Mouse (Mus musculus): ENCODE measurements at regions not wholly inside any gene's neighbourhood (a gene's known extent, or its start where the extent isn't known, plus 50 kb on each side); places are given as distances from the start of the nearest gene placed in this dataset.
A peak's percentile ranks its signal among the peaks of the same experiment; 100 is the strongest.

GRCm38 (mm10) chr11:65535726-65536442 lies 252.2 kb downstream of the Map2k4 start:
- TF ChIP-seq CTCF (IDR thresholded peaks at IDR 0.05; ENCODE audit: low read depth) (no peak), EP300 (IDR thresholded peaks at IDR 0.05; ENCODE audit: low read depth) (no peak)

DNA sequence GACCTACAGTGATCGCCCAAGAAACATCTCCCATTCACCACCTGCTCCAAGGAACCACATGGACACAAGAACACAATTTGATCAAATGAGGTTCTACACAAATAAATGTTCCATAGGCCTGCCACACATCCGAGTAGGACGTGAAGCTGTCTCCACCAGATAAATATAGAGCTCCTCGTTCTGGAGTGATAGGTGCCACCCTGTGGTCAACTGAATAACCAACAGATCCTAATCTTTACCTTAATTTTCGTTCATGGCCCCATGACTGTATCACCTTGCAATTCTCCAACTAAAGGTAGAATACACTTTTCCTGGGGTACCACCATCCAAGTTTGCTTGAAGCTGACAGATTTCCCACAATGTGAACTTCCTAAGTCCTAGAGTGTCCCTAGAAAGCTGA lies 257.4 kb downstream of the Map2k4 start:
- Histone ChIP-seq H3K9me3 (replicated peaks; ENCODE audit: control insufficient read depth, low read length) (no peaks in the 10 kb centered on the region), H3K27ac (ENCODE audit: low read depth) (no peak overlapping the region), H3K27me3 (ENCODE audit: control insufficient read depth, insufficient read depth, low read length) (no peaks in the 10 kb centered on the region), H3K36me3 (replicated peaks; ENCODE audit: control insufficient read depth, insufficient read depth, low read length) (no peaks in the 10 kb centered on the region), H3K4me3 (ENCODE audit: low read depth, low read length) (no peak overlapping the region), H3K9ac (replicated peaks; ENCODE audit: low read depth, low read length) (no peak overlapping the region), H3K4me1 (ENCODE audit: control insufficient read depth, insufficient read depth) (no peaks in the 10 kb centered on the region), H3K4me2 (ENCODE audit: low read depth, low read length) (no peak overlapping the region)
- no peak for DNase-seq (ENCODE audit: low spot score)
- TF ChIP-seq CTCF (IDR thresholded peaks at IDR 0.05; ENCODE audit: low read depth) = peak; percentile 14; the same call in 1 of the 2 replicates
- no peak for TF ChIP-seq EP300 (IDR thresholded peaks at IDR 0.05; ENCODE audit: low read depth)
- 60% methylated on average over 5 of the region's 5 CpGs for WGBS
- no peak for ATAC-seq (ENCODE audit: insufficient read depth, low read depth)

More at GRCm38 (mm10) chr11:65535726-65536442, 252.2 kb downstream of the Map2k4 start:
- no peak overlapping the region for H3K4me3 ChIP-seq (ENCODE audit: low read depth, low read length)
- H3K9ac ChIP-seq (replicated peaks; ENCODE audit: low read depth, low read length) = no peak overlapping the region
- WGBS = 89% methylated on average over 8 of the region's 8 CpGs
- DNase-seq (ENCODE audit: low spot score) = no peak
- H3K4me2 ChIP-seq (ENCODE audit: low read depth, low read length) = no peak overlapping the region
- ATAC-seq (ENCODE audit: insufficient read depth, low read depth) = no peak
- no peak overlapping the region for H3K27ac ChIP-seq (ENCODE audit: low read depth)
- no peaks in the 10 kb centered on the region for H3K4me1 ChIP-seq (ENCODE audit: control insufficient read depth, insufficient read depth)
- H3K9me3 ChIP-seq (replicated peaks; ENCODE audit: control insufficient read depth, low read length) = no peaks in the 10 kb centered on the region
- H3K27me3 ChIP-seq (ENCODE audit: control insufficient read depth, insufficient read depth, low read length) = no peaks in the 10 kb centered on the region
- no peaks in the 10 kb centered on the region for H3K36me3 ChIP-seq (replicated peaks; ENCODE audit: control insufficient read depth, insufficient read depth, low read length)

DNA sequence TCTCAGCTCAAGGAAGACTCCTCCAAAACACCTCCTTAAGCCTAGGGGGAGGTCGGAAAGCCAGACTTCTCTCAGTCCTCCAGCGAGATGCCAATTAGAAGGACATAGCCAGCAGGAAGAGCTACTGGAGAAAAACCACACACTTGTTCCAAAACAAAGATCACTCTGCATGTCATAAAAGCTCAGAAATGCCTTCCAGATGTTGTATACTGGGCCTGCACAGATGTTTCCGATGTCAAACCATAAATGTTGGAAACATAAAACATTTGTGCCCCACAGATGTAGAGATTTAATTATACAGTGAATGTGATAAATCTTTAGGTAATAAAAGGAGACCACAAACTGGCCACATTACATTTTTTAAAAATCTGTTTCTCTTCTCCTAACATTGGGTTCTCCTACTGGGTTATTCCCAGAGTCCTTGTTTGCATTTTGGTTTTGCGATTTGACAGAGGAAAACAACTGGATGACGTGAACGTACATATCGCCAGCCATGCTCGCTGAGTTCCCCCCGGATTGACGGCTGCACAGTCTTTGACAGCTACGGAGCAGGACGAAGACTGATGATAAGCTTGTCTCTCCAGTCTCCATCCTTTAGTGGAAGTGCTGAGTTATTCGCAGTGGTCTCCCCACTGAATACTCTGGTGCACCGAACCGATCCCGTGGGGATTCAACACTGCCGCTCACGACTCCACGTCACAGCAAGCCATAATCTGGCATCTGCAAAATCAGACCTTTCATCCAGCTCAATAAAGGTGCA lies 235.5 kb upstream of the Myocd start:
- Histone ChIP-seq H3K4me2 (ENCODE audit: low read depth, low read length) (no peak overlapping the region), H3K4me1 (ENCODE audit: control insufficient read depth, insufficient read depth) (no peaks in the 10 kb centered on the region), H3K27me3 (ENCODE audit: control insufficient read depth, insufficient read depth, low read length) (no peaks in the 10 kb centered on the region), H3K36me3 (replicated peaks; ENCODE audit: control insufficient read depth, insufficient read depth, low read length) (no peaks in the 10 kb centered on the region), H3K9me3 (replicated peaks; ENCODE audit: control insufficient read depth, low read length) (no peaks in the 10 kb centered on the region), H3K27ac (ENCODE audit: low read depth) (no peak overlapping the region), H3K4me3 (ENCODE audit: low read depth, low read length) (no peak overlapping the region), H3K9ac (replicated peaks; ENCODE audit: low read depth, low read length) (no peak overlapping the region)
- DNase-seq (ENCODE audit: low spot score) (no peak), ATAC-seq (ENCODE audit: insufficient read depth, low read depth) (no peak)
- TF ChIP-seq CTCF (IDR thresholded peaks at IDR 0.05; ENCODE audit: low read depth) = no peak
- TF ChIP-seq EP300 (IDR thresholded peaks at IDR 0.05; ENCODE audit: low read depth) = no peak
- 73% methylated on average over 19 of the region's 19 CpGs for WGBS

GRCm38 (mm10) chr11:65497979-65498378 lies 228.2 kb upstream of the Myocd start:
- H3K9me3 ChIP-seq (replicated peaks; ENCODE audit: control insufficient read depth, low read length) = no peaks in the 10 kb centered on the region
- H3K27me3 ChIP-seq (ENCODE audit: control insufficient read depth, insufficient read depth, low read length) = no peaks in the 10 kb centered on the region
- no peak for ATAC-seq (ENCODE audit: insufficient read depth, low read depth)
- 51% methylated on average over 2 of the region's 2 CpGs for WGBS
- TF ChIP-seq CTCF (IDR thresholded peaks at IDR 0.05; ENCODE audit: low read depth) (no peak), EP300 (IDR thresholded peaks at IDR 0.05; ENCODE audit: low read depth) (no peak)
- no peak for DNase-seq (ENCODE audit: low spot score)
- no peak overlapping the region for H3K27ac ChIP-seq (ENCODE audit: low read depth)
- H3K4me1 ChIP-seq (ENCODE audit: control insufficient read depth, insufficient read depth) = no peaks in the 10 kb centered on the region
- no peak overlapping the region for H3K4me2 ChIP-seq (ENCODE audit: low read depth, low read length)
- no peak overlapping the region for H3K4me3 ChIP-seq (ENCODE audit: low read depth, low read length)
- H3K9ac ChIP-seq (replicated peaks; ENCODE audit: low read depth, low read length) = no peak overlapping the region
- no peaks in the 10 kb centered on the region for H3K36me3 ChIP-seq (replicated peaks; ENCODE audit: control insufficient read depth, insufficient read depth, low read length)

DNA sequence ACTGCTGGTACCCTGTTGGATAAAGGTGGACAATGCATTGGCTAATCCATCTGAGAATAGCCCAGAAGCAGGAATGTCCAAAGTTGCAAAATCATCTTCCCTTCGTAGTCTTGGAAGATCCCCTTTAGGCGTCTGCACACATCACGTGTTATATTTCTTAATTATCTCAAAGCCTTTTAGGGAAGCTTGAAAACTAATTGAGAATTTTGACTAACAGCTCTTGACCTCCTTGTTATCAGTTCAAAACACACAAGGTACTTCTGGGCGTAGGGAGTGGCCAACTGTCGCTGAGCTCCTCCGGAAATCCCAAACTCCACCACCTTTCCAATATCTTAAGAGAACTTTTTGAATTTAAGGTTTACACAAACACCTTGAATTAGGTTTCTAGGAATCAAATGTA lies 227.6 kb upstream of the Myocd start:
- no peak for DNase-seq (ENCODE audit: low spot score)
- no peaks in the 10 kb centered on the region for H3K27me3 ChIP-seq (ENCODE audit: control insufficient read depth, insufficient read depth, low read length)
- no peaks in the 10 kb centered on the region for H3K36me3 ChIP-seq (replicated peaks; ENCODE audit: control insufficient read depth, insufficient read depth, low read length)
- 89% methylated on average over 6 of the region's 6 CpGs for WGBS
- H3K9me3 ChIP-seq (replicated peaks; ENCODE audit: control insufficient read depth, low read length) = no peaks in the 10 kb centered on the region
- no peak overlapping the region for H3K9ac ChIP-seq (replicated peaks; ENCODE audit: low read depth, low read length)
- no peak overlapping the region for H3K4me2 ChIP-seq (ENCODE audit: low read depth, low read length)
- no peak for TF ChIP-seq EP300 (IDR thresholded peaks at IDR 0.05; ENCODE audit: low read depth)
- no peak for TF ChIP-seq CTCF (IDR thresholded peaks at IDR 0.05; ENCODE audit: low read depth)
- ATAC-seq (ENCODE audit: insufficient read depth, low read depth) = no peak
- H3K27ac ChIP-seq (ENCODE audit: low read depth) = no peak overlapping the region
- H3K4me3 ChIP-seq (ENCODE audit: low read depth, low read length) = no peak overlapping the region
- no peaks in the 10 kb centered on the region for H3K4me1 ChIP-seq (ENCODE audit: control insufficient read depth, insufficient read depth)
